Mouse (Mus musculus) intestine, embryonic 15.5 days (tissue): ENCODE measurements around the gene Gm3336. TPM values are rescaled to one million over a fixed set of nuclear protein-coding genes. Genes with fewer than 3 reads are reported as not detected.
A peak's percentile ranks its signal among the peaks of the same experiment; 100 is the strongest.

Source experiments
- ATAC-seq: fragments of 200-750 bp; cut with Nextera tagmentation; 2 replicates; pipeline ENCODE4 v1.8.0; 2017; ENCODE audit warnings: moderate TSS enrichment, moderate library complexity
- H3K27ac ChIP-seq: fragments of 300-500 bp; sonication (generic); 2 replicates; pipeline ENCODE4 v1.5.1; 2015; ENCODE audit warnings: mild to moderate bottlenecking, inconsistent platforms
- H3K27me3 ChIP-seq: fragments of 300-500 bp; sonication (generic); replicated peaks from 2 replicates; pipeline ENCODE4 v1.6.1; 2015; ENCODE audit warnings: inconsistent platforms
- H3K36me3 ChIP-seq: fragments of 300-500 bp; sonication (generic); 2 replicates; pipeline ENCODE4 v1.6.1; 2015; ENCODE audit warnings: inconsistent platforms
- H3K4me1 ChIP-seq: fragments of 300-500 bp; sonication (generic); replicated peaks from 2 replicates; pipeline ENCODE4 v1.6.1; 2015; ENCODE audit warnings: inconsistent platforms
- H3K4me2 ChIP-seq: fragments of 300-500 bp; sonication (generic); replicated peaks from 2 replicates; pipeline ENCODE4 v1.6.1; 2015; ENCODE audit warnings: mild to moderate bottlenecking, inconsistent platforms
- H3K4me3 ChIP-seq: fragments of 300-500 bp; sonication (generic); replicated peaks from 2 replicates; pipeline ENCODE4 v1.5.1; 2015; ENCODE audit warnings: inconsistent platforms
- H3K9ac ChIP-seq: fragments of 300-500 bp; sonication (generic); 2 replicates; pipeline ENCODE4 v1.6.1; 2015; ENCODE audit warnings: inconsistent platforms
- H3K9me3 ChIP-seq: fragments of 300-500 bp; sonication (generic); 2 replicates; pipeline ENCODE4 v1.6.1; 2016; ENCODE audit warnings: inconsistent platforms
- WGBS: fragments of 180-500 bp; shearing (Covaris S2); methylation state at CpG from one replicate; pipeline ENCODE4 v1.1.7; 2015; 5-methylcytosine and 5-hydroxymethylcytosine counted together
- polyA plus RNA-seq: library from polyadenylated mRNA; unstranded; fragments of >200 nt; fragmentation: Nextera tagmentation; extraction: Ambion mirVana; gene quantifications from 2 replicates; pipeline ENCODE4 v1.2.1, GENCODE M21; 2015

Gm3336 gene
- polyA plus RNA-seq, 1 experiment from 2014 or later: 2.1 TPM

DNA sequence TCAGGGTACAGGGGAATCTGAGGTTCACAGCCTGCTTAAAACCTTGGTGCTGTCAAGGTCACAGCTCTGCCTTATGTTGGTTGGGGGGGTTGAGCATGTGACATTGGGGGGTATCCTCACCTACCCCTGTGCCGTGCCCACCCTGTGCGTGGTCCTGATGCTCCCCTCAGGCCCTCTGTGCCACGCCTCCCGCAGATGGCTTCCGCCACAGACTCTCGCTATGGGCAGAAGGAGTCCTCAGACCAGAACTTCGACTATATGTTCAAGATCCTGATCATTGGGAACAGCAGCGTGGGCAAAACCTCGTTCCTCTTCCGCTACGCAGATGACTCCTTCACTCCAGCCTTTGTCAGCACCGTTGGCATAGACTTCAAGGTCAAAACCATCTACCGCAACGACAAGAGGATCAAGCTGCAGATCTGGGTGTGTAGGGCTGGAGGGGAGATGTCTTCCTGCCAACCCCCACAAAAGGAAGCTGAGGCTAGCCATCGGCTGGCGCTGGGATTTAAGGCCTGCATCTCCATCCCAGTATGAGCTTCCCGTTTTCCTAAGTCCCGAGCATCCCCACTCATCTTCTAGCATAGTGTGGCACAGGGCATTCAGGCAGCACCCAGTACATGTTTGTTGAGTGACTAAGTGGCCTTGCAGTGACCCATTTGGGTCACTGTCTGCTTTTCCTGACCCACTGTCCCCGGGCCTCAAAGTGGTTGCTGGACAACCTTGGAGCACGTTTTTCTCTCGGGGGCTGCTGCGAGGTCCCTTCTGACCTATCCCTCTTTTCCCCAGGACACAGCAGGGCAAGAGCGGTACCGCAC lies 37.5 kb downstream of the Gm3336 start:
- no peaks in the 10 kb centered on the region for H3K27me3 ChIP-seq
- no peaks in the 10 kb centered on the region for H3K9me3 ChIP-seq
- H3K27ac ChIP-seq: no peak overlapping the region
- peaks cover 49% of the 10 kb centered on the region for H3K4me1 ChIP-seq
- peak overlapping the region; percentile 59 for H3K4me3 ChIP-seq
- H3K36me3 ChIP-seq: peaks cover 14% of the 10 kb centered on the region
- WGBS: 81% methylated on average over 24 of the region's 24 CpGs
- peak overlapping the region; percentile 62; the same call in 1 of the 2 replicates for H3K9ac ChIP-seq
- no peak for ATAC-seq
- peak overlapping the region; percentile 85 for H3K4me2 ChIP-seq

DNA sequence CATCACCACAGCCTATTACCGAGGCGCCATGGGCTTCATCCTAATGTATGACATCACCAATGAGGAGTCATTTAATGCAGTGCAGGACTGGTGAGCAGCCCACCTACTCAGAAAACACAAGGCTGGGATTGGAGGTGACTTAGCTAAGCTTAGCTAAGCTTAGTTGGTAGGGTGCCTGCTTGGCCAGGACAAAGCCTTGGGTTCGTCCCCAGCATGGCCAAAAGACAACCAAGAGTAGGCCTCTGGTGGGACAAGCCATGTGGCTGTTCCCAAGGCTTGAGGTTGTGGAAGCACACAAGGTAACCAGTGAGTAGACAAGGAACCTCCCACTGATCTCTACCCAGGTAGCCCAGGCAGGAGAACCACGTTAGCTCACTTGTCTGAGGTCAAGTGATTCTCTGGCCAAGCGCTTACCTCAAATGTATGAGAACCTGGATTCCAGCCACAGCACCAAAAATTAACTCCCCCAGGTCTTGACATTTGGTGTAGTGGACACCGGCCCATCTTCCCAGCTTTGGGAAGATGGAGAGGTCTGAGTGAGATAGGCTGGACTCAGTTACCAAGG lies 38.2 kb downstream of the Gm3336 start:
- Histone ChIP-seq H3K4me3 (no peak overlapping the region), H3K4me2 (no peak overlapping the region), H3K9me3 (no peaks in the 10 kb centered on the region), H3K36me3 (peaks cover 14% of the 10 kb centered on the region), H3K27me3 (no peaks in the 10 kb centered on the region), H3K27ac (no peak overlapping the region), H3K4me1 (peaks cover 50% of the 10 kb centered on the region), H3K9ac (no peak overlapping the region)
- ATAC-seq: no peak
- 93% methylated on average over 6 of the region's 6 CpGs for WGBS

DNA sequence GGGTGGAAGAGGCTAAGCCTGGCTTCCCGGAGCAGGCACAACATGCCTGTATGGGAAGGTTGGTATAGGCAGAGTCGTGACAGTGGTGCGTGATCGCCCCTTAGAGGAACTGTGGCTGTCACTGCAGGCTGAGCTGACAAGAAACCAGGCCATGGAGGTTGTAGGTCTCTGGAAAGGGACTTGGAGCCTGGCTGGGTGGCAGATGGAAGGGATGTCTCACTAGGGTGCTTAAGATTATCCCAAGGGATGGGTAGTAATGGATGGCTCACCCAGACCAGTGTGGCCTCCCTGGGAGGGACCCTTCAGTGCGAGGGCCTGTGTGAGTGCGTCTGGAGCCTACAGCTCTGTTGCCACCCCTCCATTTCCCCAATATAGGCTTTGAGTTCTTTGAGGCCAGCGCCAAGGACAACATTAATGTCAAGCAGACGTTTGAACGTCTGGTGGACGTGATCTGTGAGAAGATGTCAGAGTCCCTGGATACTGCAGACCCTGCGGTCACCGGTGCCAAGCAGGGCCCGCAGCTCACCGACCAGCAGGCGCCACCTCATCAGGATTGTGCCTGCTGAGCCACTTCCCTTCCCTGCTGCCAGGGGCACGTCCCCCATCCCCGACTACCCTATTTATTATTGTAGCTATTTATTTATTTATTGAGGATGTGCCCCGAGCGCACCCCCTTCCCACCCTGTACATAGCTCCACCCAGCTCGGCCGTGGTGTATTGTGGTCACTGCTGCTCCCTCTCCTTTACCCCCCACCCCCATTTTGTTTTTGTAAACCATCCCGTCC lies 39.4 kb downstream of the Gm3336 start:
- no peak overlapping the region for H3K27ac ChIP-seq
- no peak overlapping the region for H3K4me2 ChIP-seq
- H3K4me3 ChIP-seq: no peak overlapping the region
- H3K9me3 ChIP-seq: no peaks in the 10 kb centered on the region
- no peaks in the 10 kb centered on the region for H3K27me3 ChIP-seq
- H3K4me1 ChIP-seq: peaks cover 45% of the 10 kb centered on the region
- ATAC-seq: no peak
- H3K9ac ChIP-seq: no peak overlapping the region
- WGBS: 76% methylated on average over 22 of the region's 22 CpGs
- H3K36me3 ChIP-seq: peaks cover 14% of the 10 kb centered on the region

- Histone ChIP-seq H3K9ac (no peak overlapping the region), H3K4me3 (no peak overlapping the region), H3K36me3 (peaks cover 17% of the 10 kb centered on the region), H3K27me3 (no peaks in the 10 kb centered on the region), H3K27ac (no peak overlapping the region), H3K9me3 (no peaks in the 10 kb centered on the region), H3K4me2 (no peak overlapping the region), H3K4me1 (peaks cover 42% of the 10 kb centered on the region)
- no peak for ATAC-seq
- WGBS: 87% methylated on average over 7 of the region's 7 CpGs
These were observed 39.9 kb downstream of the Gm3336 start for GRCm38 (mm10) chr8:70758308-70758615.

DNA sequence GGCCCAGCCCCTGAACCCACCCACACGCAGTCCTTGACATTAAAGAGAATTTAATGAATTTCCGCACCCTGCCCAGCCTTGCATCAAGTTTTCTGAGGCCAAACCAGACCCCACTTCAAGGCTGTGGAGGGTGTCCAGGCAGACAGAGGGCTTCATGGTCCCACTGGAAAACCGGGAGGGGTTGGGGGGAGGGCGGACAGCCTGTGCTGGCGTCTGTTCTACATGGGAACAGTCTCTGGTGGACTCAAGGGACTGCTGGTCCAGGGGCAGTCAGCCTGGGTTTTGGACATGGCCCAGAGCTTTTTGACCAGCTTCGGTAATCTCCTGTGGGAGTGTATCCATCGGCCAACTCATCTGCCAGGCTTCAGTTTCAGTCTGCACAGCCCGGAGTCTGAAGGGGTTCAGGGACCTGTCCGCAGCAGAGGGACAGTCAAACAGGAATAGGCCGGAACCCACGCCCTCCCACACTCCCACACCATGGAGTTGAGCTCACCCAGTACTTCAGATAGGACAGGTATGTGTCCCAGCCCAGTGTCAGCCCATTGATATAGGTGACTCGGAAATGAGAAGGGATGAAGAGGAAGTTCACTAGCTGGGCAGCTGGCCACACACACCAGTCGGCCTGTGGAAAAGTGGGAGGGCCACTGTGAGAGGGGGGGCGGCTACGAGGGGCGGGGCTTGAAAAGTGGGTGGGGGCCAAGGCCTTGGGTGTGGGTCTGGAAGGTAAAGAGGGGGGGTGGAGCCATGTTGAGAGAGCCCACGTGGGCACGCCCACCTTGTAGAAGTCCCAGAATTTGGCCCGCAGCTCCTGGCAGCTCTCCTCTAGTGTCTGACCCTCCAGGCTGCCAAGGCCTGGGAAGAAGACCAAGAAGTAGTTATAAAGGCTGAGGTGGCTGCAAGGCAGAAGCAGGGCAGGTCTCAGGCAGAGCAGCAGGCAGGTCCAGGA lies 40.5 kb downstream of the Gm3336 start:
- Histone ChIP-seq H3K36me3 (peaks cover 17% of the 10 kb centered on the region), H3K4me2 (0 out of 2 replicates have a peak overlapping the region, but pooled peaks have one; percentile 94), H3K4me3 (no peak overlapping the region), H3K27ac (no peak overlapping the region), H3K9me3 (no peaks in the 10 kb centered on the region), H3K27me3 (no peaks in the 10 kb centered on the region), H3K4me1 (peaks cover 42% of the 10 kb centered on the region), H3K9ac (no peak overlapping the region)
- 65% methylated on average over 19 of the region's 19 CpGs for WGBS
- no peak for ATAC-seq

DNA sequence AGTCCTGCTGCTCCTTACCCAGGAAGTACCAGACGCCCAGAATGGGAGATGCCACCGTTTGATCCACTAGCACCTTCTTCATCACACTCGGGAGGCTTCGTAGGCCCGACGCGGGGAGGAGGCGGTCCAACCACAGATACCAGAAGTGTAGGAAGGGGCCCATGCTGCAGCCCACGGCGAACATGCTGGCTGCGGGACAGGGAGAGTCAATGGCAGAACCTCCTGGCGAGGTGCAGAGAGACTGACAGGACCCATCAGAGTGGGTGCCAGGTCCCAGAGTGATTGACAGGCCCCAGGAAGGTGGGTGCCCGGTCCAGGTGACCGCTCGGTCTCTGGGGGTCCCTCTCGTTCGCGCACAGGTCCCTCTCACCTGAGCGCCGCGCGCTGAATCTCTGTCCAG lies 42.0 kb downstream of the Gm3336 start:
- no peaks in the 10 kb centered on the region for H3K9me3 ChIP-seq
- H3K4me1 ChIP-seq: peaks cover 49% of the 10 kb centered on the region
- H3K36me3 ChIP-seq: peaks cover 17% of the 10 kb centered on the region
- peak overlapping the region; percentile 81 for H3K4me3 ChIP-seq
- peak; percentile 0; the same call in 1 of the 2 replicates for ATAC-seq
- peak overlapping the region; percentile 84 for H3K9ac ChIP-seq
- H3K27ac ChIP-seq: peak overlapping the region; percentile 76
- H3K27me3 ChIP-seq: no peaks in the 10 kb centered on the region
- H3K4me2 ChIP-seq: peak overlapping the region; percentile 94
- under 1% methylated on average over 22 of the region's 22 CpGs for WGBS

DNA sequence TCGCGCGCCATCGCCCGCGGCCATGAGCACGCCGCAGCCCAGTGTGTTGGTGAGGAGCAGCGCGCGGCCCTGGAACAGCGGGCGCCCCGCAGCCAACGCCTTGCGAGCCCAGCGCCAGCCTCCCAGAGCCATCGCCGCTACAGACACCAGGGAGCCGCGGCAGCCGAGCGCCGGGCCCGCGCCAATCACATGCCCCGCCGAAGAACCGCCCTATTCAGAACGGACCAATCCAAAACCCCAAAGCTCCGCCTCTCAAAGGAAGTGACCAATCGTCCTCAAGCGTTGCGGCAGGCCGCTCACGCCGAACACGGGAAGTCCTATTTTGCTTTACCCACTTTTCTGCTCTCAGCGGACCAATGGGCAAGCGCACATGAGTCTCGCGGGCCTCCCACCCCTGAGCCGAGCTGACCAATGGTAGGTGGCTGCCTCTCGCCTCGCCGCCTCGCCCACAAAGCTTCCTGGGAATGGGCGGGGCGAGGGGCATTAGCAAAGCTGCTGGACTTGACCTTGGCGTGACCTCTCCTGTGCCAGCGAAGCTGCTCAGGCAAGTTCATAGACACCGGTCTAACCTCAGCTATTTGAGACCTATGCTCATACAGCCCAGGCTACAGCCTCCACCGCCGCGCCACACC lies 42.5 kb downstream of the Gm3336 start, which contains the start of gene Mpv17l2:
Mpv17l2 (minus strand) TSS at position 172 of the 632 bp plus-strand sequence.
- H3K9ac ChIP-seq: peak within 1 kb of the TSS; percentile 84
- H3K4me1 ChIP-seq: peaks cover 45% of the 10 kb centered on the region
- ATAC-seq: peak; percentile 93
- H3K36me3 ChIP-seq: peaks cover 17% of the 10 kb centered on the region
- under 1% methylated on average over 55 of the region's 55 CpGs for WGBS
- no peaks in the 10 kb centered on the region for H3K27me3 ChIP-seq
- peak within 1 kb of the TSS; percentile 76 for H3K27ac ChIP-seq
- no peaks in the 10 kb centered on the region for H3K9me3 ChIP-seq
- peak within 1 kb of the TSS; percentile 81 for H3K4me3 ChIP-seq
- peak within 1 kb of the TSS; percentile 94 for H3K4me2 ChIP-seq

DNA sequence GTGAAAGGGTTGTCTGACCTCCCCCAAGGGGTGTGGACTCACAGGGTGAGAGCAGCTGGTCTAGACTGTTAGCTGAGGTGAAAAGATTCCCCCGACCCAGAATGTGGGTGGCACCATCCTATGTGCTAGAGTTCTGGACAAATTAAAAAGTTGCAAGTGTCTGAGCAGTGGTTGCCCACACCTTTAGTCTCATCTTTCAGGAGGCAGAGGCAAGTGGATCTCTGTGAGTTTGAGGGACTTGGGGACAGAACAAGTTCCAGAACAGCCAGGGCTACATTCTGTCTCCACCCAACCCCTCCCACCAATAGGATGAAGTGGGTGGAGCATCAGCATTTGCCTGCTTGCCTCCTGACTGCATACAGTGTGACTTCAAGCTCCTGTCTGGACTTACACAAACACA lies 43.8 kb downstream of the Gm3336 start:
- Histone ChIP-seq H3K9me3 (no peaks in the 10 kb centered on the region), H3K4me1 (peaks cover 53% of the 10 kb centered on the region), H3K36me3 (peaks cover 17% of the 10 kb centered on the region), H3K9ac (no peak overlapping the region), H3K4me3 (no peak overlapping the region), H3K27me3 (no peaks in the 10 kb centered on the region), H3K4me2 (no peak overlapping the region), H3K27ac (no peak overlapping the region)
- WGBS: 75% methylated on average over 1 of the region's 1 CpGs
- no peak for ATAC-seq

DNA sequence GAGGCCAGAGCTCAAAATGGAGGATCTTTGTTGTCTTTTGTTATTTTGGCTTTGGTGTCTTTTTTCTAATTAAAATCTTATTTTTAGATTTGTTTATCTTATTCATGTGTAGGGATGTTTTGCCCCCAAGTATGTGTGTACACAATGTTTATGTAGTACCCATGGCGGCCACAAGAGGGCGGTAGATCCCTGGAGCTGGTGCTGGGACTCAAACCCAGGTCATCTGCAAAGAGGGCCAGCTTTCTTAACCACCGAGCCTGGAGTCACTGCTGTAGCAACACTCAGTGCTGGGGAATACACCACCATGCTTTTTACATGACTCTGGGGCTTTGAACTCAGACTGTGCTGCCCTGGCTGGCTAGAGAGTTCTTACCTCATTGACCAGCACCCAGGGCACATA lies 45.0 kb downstream of the Gm3336 start:
- H3K9me3 ChIP-seq: no peaks in the 10 kb centered on the region
- H3K27ac ChIP-seq: peak overlapping the region; percentile 89
- peak overlapping the region; percentile 44 for H3K4me2 ChIP-seq
- ATAC-seq: no peak
- no peak overlapping the region for H3K9ac ChIP-seq
- peaks cover 56% of the 10 kb centered on the region for H3K4me1 ChIP-seq
- H3K4me3 ChIP-seq: no peak overlapping the region; the same call in 1 of the 2 replicates
- peaks cover 14% of the 10 kb centered on the region for H3K36me3 ChIP-seq
- WGBS: 7% methylated on average over 3 of the region's 3 CpGs
- no peaks in the 10 kb centered on the region for H3K27me3 ChIP-seq

GRCm38 (mm10) chr8:70764026-70764425 lies 45.7 kb downstream of the Gm3336 start:
- Histone ChIP-seq H3K9me3 (no peaks in the 10 kb centered on the region), H3K27ac (peak overlapping the region; percentile 89), H3K9ac (no peak overlapping the region), H3K27me3 (no peaks in the 10 kb centered on the region), H3K4me3 (no peak overlapping the region; the same call in 1 of the 2 replicates), H3K4me2 (peak overlapping the region; percentile 94), H3K36me3 (peaks cover 17% of the 10 kb centered on the region), H3K4me1 (peaks cover 52% of the 10 kb centered on the region)
- peak; percentile 55 for ATAC-seq
- WGBS: 59% methylated on average over 8 of the region's 8 CpGs

DNA sequence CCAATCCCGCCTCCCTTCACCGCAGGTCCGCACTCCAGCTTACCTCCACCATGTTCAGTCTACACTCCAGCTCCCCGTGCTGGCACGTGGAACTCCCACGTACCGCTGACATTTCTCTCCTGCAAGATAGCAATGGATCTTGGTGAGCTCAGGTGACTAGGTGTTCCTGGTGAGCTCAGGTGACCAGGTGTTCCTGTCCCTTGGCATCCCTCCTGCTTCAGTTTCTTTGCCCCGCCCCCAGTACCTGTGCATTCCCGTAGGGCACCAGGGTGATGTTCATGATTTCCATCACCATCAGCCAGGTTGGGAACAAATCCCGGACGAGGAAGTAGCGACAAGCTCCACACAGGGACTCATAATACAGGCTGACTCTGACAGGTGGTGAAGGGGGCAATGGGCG lies 46.3 kb downstream of the Gm3336 start:
- Histone ChIP-seq H3K4me3 (peak overlapping the region; percentile 56), H3K4me1 (peaks cover 50% of the 10 kb centered on the region), H3K9ac (peak overlapping the region; percentile 28; the same call in 1 of the 2 replicates), H3K36me3 (peaks cover 19% of the 10 kb centered on the region), H3K4me2 (peak overlapping the region; percentile 94), H3K27ac (peak overlapping the region; percentile 89), H3K9me3 (no peaks in the 10 kb centered on the region), H3K27me3 (no peaks in the 10 kb centered on the region)
- no peak for ATAC-seq
- 80% methylated on average over 13 of the region's 13 CpGs for WGBS
